Mouse (Mus musculus) adipocyte (in vitro differentiated cells): ENCODE measurements around the gene Map9.
"Not testable (repeated sequence)": the region's sequence is repeated elsewhere in the genome, so short reads cannot be mapped to it uniquely, and the experiment has no call there.

Source experiments
- DNase-seq: peaks from one replicate; pipeline ENCODE4 v3.0.0-alpha.2; 2016; ENCODE audit warnings: low spot score

Gene Map9

GRCm38 (mm10) chr3:82412397-82412796 is 54.6 kb downstream of the Map9 start:
- DNase-seq: peak; percentile 69

GRCm38 (mm10) chr3:82417958-82418357 is 60.1 kb downstream of the Map9 start:
- DNase-seq: no peak

- no peak for DNase-seq
Measured at GRCm38 (mm10) chr3:82435351-82435750, 77.5 kb downstream of the Map9 start.

- DNase-seq: no peak
Measured at GRCm38 (mm10) chr3:82440976-82441375, 83.1 kb downstream of the Map9 start.

GRCm38 (mm10) chr3:82441601-82442000 is 83.8 kb downstream of the Map9 start:
- DNase-seq: not testable (repeated sequence)
